Mouse (Mus musculus): ENCODE data around the gene Cped1.
A peak's percentile ranks its signal among the peaks of the same experiment; 100 is the strongest.

Gene Cped1

DNA sequence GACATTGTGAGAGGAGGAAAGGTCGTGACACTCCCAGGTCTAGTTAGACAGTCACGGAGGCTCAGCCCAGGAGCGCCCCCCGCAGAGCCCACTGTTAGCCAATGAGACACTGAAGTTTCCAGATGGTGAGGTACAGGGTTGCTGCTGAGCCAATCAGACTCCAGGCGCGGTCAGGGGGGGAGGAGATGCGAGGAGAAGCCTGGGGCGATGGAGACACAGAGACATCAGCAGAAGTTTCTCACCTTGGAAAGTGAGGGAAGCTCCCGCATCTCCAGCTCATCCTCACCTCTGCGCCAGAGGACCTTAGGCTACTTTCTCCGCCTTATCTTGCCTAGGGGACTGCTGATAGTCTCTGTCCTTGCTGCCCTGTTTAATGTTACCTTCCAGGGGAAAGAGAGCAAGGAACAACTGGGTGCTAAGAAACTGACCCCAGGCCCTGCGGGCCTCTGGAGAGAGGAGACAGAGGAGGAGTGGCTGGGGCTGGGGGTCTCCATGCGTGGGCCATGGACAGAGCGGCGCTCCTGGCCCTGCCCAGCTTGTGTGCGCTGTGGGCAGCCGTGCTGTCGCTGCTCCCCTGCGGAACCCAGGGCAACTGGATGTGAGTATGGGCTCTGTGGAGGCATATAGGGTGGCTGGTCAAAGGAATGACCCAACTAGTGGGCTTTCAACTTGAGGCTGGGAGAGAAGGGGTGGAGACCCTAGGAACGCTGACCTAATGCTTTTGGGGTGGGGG is 302.5 kb downstream of the Cped1 start, which contains the start of gene Wnt16:
TSS of gene Wnt16 (plus strand) at position 224 of the 733 bp plus-strand sequence.
- DNase-seq (ENCODE audit: inconsistent age in 2 of 2, low spot score in 1 of 2): peak in 1 of 2 experiments; percentile 38

DNA sequence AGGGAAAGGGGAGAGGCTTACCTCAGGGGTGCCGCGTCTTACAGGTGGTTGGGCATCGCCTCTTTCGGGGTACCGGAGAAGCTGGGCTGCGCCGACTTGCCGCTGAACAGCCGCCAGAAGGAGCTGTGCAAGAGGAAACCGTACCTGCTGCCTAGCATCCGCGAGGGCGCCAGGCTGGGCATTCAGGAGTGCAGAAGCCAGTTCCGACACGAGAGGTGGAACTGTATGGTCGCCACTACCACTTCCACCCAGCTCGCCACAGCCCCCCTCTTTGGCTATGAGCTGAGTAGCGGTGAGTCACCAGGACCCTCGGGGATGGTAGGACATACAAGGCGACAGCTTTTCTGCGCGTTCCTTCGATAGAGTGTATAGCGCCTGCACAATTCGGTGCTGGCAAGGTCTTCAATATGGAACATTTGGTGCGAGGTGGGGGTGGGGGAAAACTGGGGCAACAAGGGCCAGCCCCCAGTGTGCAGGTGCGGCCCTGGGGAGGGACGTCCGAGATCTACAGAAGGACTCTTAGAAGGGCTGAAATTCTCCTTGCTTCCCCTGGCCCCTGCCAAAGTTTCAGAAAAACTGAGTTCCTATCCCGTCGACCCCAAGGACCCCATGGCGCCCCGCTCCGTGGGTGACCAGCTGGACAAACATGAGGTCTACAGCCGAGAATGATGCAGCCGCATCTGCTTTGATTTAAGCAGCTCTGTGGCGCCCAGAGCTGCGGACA is 303.2 kb downstream of the Cped1 start:
- peak in 1 of 2 experiments; percentile 46 for DNase-seq (ENCODE audit: inconsistent age in 2 of 2, low spot score in 1 of 2)

DNA sequence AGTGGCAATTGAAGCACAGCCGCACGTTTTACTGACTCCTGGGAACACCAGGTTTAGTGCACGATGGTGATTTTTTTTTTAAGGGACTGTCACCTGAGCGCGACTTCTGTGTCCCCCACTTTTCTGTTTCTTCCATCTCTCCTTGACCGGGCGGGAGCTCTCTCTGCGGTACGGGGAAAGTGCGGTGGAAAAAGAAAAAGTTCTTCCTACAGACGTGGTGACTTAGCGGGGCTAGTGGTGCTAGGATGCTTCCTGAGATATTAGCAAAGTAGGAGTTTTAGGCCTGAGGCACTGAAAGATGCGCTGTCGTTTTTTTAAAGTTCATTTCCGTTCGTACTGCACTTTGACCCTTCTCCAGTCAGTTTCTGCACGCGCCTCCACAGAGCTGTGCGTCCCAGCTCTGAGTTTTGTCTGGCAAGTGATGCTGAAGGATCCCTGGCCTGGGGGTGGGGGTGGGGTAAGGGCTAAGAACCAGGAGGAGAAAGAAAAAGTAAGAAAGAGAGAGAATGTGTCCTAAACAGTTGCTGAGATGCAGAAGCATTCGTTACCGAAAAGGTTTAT is 303.8 kb downstream of the Cped1 start:
- DNase-seq (ENCODE audit: inconsistent age in 2 of 2, low spot score in 1 of 2): peak in 1 of 2 experiments; percentile 41

DNA sequence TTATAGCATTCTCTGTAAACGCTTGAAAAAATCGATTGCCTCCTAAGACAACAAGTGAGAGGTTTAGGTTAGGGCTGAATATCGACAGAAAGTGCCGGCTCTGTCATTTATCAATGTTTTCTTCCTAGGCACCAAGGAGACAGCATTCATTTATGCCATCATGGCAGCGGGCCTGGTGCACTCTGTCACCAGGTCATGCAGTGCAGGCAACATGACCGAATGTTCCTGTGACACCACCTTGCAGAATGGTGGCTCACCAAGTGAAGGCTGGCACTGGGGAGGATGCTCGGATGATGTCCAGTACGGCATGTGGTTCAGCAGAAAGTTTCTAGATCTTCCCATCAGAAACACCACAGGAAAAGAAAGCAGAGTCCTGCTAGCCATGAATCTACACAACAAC is 305.1 kb downstream of the Cped1 start:
- no peak for DNase-seq (ENCODE audit: inconsistent age in 2 of 2, low spot score in 1 of 2)

DNA sequence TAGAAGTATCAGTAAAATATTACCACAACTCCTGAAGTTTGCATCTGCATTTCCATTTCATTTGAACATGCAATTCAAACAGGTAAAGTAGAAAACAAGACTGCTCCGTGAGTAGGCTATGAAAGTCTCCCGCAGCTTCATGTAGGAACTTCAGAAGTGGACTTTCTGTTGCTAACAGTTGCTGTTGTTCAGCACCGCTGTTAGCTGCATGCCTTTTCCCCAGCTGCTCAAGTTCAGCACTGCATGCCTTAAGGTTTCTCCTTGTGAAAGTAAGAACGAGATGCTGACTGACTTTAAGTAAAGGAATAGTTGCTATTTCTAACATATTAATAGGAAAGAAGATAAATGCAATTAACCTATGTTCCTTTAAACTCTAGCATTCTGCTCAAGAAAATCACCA is 306.3 kb downstream of the Cped1 start:
- DNase-seq (ENCODE audit: inconsistent age in 2 of 2, low spot score in 1 of 2): no peak

DNA sequence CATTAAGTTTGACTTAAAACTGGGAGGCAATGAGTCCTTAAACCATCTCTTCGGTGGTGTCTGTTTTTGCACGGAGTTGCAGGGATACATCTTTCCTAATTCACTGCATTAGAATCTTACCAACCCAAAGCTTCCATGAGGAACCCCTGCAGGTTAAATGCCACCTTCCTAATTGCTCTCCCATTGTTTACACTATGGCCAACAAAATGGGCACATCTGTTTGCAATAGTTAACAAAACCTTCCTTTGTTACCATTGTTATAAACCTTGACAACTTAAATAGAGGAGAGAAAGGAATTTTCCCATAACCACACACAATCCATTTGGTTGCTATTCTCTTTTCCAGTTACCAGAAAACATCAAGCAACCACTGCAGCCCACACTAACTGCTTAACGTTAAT is 308.2 kb downstream of the Cped1 start:
- no peak for DNase-seq (ENCODE audit: inconsistent age in 2 of 2, low spot score in 1 of 2)

DNA sequence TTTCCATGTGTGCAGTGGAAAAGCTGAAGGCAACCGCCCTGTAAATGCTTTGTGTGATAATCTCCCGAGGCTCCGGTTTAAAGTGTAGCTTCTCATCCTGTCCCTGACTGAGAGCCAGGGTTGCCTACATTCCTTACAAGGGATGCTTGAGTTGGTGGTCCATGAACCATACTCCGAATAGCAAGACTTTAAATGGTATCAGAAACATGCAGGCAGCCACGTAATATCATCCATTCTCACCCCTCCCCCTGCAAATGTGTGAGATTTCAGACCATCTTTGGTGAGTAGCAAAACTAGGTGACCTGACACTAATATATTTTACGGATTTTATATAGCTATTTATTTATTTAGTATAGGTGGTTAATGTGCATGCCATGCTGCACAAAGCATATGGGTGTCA is 311.3 kb downstream of the Cped1 start:
- DNase-seq (ENCODE audit: inconsistent age in 2 of 2, low spot score in 1 of 2): no peak

DNA sequence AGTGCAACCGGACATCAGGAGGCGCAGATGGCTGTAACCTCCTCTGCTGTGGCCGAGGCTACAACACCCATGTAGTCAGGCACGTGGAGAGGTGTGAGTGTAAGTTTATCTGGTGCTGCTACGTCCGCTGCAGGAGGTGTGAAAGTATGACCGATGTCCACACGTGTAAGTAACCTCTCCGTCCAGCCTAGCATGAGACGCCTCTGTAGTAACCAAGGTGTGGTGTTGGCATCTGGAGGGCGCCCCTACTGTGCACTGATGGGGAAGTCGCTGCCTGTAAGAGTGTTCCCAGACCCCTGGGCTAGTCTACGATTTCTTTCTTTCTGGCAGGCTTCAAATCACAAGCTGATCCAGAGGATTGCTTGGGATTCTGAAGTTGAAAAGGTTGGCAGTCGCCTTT is 312.3 kb downstream of the Cped1 start:
- DNase-seq (ENCODE audit: inconsistent age in 2 of 2, low spot score in 1 of 2): no peak
